Mouse (Mus musculus): ENCODE data around the gene Rbm33. TPM values are rescaled to one million over a fixed set of nuclear protein-coding genes. Genes with fewer than 3 reads are reported as not detected.

Rbm33 gene
- polyA plus RNA-seq, 1 experiment from 2014 or later: 10.0 TPM

Other genes starting within 250 kb of the Rbm33 start
- 222 and 228 TPM in 2 replicates for gene Insig1, start 245.8 kb upstream of the Rbm33 start, polyA plus RNA-seq (2015; fragmentation: Nextera tagmentation; extraction: Ambion mirVana)
- gene En2, start 151.4 kb upstream of the Rbm33 start, polyA plus RNA-seq (2015; fragmentation: Nextera tagmentation; extraction: Ambion mirVana): not detected in 2 replicates
- gene Cnpy1, start 71.3 kb upstream of the Rbm33 start, polyA plus RNA-seq (2015; fragmentation: Nextera tagmentation; extraction: Ambion mirVana): 0.48 and 0.54 TPM in 2 replicates
- 6.3 and 8.6 TPM in 2 replicates for gene Shh, start 150.1 kb downstream of the Rbm33 start, polyA plus RNA-seq (2015; fragmentation: Nextera tagmentation; extraction: Ambion mirVana)